Mouse (Mus musculus): ENCODE data around the gene Akt1s1.

- TF ChIP-seq CTCF (IDR thresholded peaks at IDR 0.05; ENCODE audit: extremely low read depth, insufficient read length, insufficient replicate concordance, low read depth, low read length): no peak
- no peak for TF ChIP-seq POLR2A (IDR thresholded peaks at IDR 0.05; ENCODE audit: low read depth, low read length)
Measured at GRCm38 (mm10) chr7:44891611-44892010, 42.8 kb downstream of the Akt1s1 start.
